Mouse (Mus musculus) forebrain, embryonic 14.5 days (tissue): ENCODE results near the gene Josd1. TPM values are rescaled to one million over a fixed set of nuclear protein-coding genes. Genes with fewer than 3 reads are reported as not detected.

Experiments used
- ATAC-seq: fragments of 200-750 bp; cut with Nextera tagmentation; 2 replicates; pipeline ENCODE4 v1.8.0; 2017; ENCODE audit warnings: mild to moderate bottlenecking, moderate library complexity
- DNase-seq: peaks from one replicate; pipeline ENCODE4 v3.0.0-alpha.2; 2015; ENCODE audit warnings: low spot score
- H3K27ac ChIP-seq: fragments of 300-500 bp; sonication (generic); 2 replicates; pipeline ENCODE4 v1.5.1; 2014; ENCODE audit warnings: low read depth, mild to moderate bottlenecking, control low read depth, low read length, moderate library complexity
- H3K27me3 ChIP-seq: fragments of 300-500 bp; sonication (generic); replicated peaks from 2 replicates; pipeline ENCODE4 v1.6.1; 2014; ENCODE audit warnings: low read length, control low read depth, mixed read lengths; ENCODE audit not compliant: control insufficient read depth, insufficient read depth
- H3K36me3 ChIP-seq: fragments of 300-500 bp; sonication (generic); 2 replicates; pipeline ENCODE4 v1.6.1; 2014; ENCODE audit warnings: low read length, control low read depth; ENCODE audit not compliant: control insufficient read depth, insufficient read depth
- H3K4me1 ChIP-seq: fragments of 300-500 bp; sonication (generic); 2 replicates; pipeline ENCODE4 v1.6.1; 2014; ENCODE audit warnings: antibody characterized with exemption, low read length, control low read depth; ENCODE audit not compliant: control insufficient read depth, insufficient read depth
- H3K4me2 ChIP-seq: fragments of 300-500 bp; sonication (generic); 2 replicates; pipeline ENCODE4 v1.6.1; 2014; ENCODE audit warnings: mild to moderate bottlenecking, control low read depth, low read length
- H3K4me3 ChIP-seq: fragments of 300-500 bp; sonication (generic); 2 replicates; pipeline ENCODE4 v1.5.1; 2014; ENCODE audit warnings: low read depth, low read length, control low read depth
- H3K9ac ChIP-seq: fragments of 300-500 bp; sonication (generic); 2 replicates; pipeline ENCODE4 v1.6.1; 2014; ENCODE audit warnings: mild to moderate bottlenecking, low read length, control low read depth, moderate library complexity
- H3K9me3 ChIP-seq: fragments of 300-500 bp; sonication (generic); replicated peaks from 2 replicates; pipeline ENCODE4 v1.6.1; 2016; ENCODE audit warnings: low read length, control low read depth, mixed read lengths; ENCODE audit not compliant: control insufficient read depth
- WGBS: fragments of 180-500 bp; shearing (Covaris S2); extraction: QIAGEN DNeasy Blood & Tissue Kit; methylation state at CpG from one replicate; pipeline ENCODE4 v1.1.7; 2014; 5-methylcytosine and 5-hydroxymethylcytosine counted together
- polyA plus RNA-seq: library from polyadenylated mRNA; unstranded; fragments of >200 nt; fragmentation: Nextera tagmentation; extraction: Ambion mirVana; gene quantifications from 2 replicates; pipeline ENCODE4 v1.2.1, GENCODE M21; 2014

Gene Josd1
- polyA plus RNA-seq, 1 experiment from 2014 or later, result 15.2 TPM

DNA sequence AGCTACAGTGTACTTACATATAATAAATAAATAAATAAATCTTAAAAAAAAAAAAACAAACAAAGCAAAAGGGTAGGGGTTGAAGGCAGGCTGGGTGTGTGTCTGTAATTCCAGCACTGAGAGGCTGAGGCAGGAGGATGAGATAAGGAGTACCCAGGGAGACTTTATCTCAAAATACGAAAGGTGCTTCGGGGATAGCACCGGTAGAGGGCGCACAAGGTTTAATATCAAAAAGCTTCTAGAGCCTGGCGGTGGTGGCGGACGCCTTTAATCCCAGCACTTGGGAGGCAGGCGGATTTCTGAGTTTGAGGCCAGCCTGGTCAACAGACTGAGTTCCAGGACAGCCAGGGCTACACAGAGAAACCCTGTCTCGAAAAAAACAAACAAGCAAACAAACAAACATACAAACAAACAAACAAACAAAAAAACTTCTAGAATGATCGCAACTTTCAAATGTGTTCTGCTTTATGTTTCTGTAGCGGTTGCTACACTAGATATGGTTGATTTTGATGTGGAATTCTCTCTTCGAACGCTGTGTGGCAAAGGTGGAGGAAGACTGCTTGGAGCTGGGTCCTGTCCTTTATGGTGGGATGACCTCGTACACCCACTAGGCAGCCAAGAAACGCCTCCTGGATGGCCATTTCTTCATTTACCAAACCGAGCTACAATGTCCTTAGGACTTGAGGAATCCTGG, 29.7 kb downstream of the Josd1 start:
- 4% methylated on average over 16 of the region's 16 CpGs for WGBS
- H3K4me1 ChIP-seq, result peaks cover 5% of the 10 kb centered on the region; the same call in 1 of the 2 replicates
- peak; percentile 37; the same call in 1 of the 2 replicates for ATAC-seq

DNA sequence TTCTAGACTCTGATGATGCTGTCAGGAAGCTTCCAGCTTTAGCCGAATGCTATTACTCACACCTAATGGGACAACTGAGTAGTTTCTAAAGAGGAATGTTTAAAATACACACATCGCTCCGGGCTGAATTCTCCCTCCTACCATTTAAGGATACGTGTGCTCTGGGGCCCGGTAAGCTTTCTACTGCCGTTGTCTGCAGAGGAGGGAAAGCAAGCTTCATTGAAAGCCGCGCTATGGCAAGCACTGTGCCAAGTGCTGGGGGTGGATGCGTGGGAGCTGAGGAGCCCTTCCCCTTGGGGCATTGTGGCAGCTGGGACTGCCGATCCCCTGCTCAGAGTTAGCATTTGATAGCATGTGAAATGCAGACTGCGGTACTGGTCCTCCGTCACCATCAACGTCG, 31.3 kb downstream of the Josd1 start:
- DNase-seq (no peak), ATAC-seq (no peak)
- H3K9ac ChIP-seq, result no peak overlapping the region
- H3K9me3 ChIP-seq, result no peaks in the 10 kb centered on the region
- peaks cover 5% of the 10 kb centered on the region; the same call in 1 of the 2 replicates for H3K4me1 ChIP-seq
- no peak overlapping the region for H3K4me2 ChIP-seq
- H3K4me3 ChIP-seq, result no peak overlapping the region
- H3K27me3 ChIP-seq, result no peaks in the 10 kb centered on the region
- 0 out of 2 replicates have a peak, but pooled peaks cover 8% of the 10 kb centered on the region for H3K36me3 ChIP-seq
- 90% methylated on average over 14 of the region's 14 CpGs for WGBS
- no peak overlapping the region for H3K27ac ChIP-seq

More for the DNA sequence above, 29.7 kb downstream of the Josd1 start:
- Histone ChIP-seq H3K4me2 (peak overlapping the region; percentile 62), H3K36me3 (0 out of 2 replicates have a peak, but pooled peaks cover 11% of the 10 kb centered on the region), H3K9ac (peak overlapping the region; percentile 80), H3K4me3 (peak overlapping the region; percentile 53), H3K27ac (peak overlapping the region; percentile 94), H3K27me3 (no peaks in the 10 kb centered on the region), H3K9me3 (no peaks in the 10 kb centered on the region)
- peak; percentile 92 for DNase-seq

DNA sequence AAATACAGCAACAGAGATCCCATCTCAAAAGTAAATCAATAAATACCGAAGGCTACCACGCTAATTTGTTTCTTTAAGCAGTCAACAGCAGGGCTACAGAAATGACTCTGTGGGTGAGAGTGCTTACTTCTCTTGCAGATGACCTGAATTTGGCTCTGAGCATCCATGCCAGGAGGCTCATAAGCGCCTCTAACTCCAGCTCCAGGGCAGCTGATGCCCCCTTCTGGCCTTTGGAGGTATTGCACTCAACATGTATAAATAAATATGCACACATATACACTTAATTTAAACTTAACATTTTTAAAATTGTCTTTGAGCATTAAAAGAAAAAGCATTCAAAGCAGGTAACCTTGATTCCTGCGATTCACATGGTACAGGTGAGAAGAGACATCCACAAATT, 36.2 kb downstream of the Josd1 start:
- DNase-seq (no peak), ATAC-seq (no peak)
- H3K36me3 ChIP-seq, result peaks cover 31% of the 10 kb centered on the region
- H3K4me3 ChIP-seq, result no peak overlapping the region
- no peaks in the 10 kb centered on the region for H3K9me3 ChIP-seq
- no peak overlapping the region for H3K9ac ChIP-seq
- WGBS, result 71% methylated on average over 4 of the region's 4 CpGs
- H3K4me2 ChIP-seq, result no peak overlapping the region
- no peaks in the 10 kb centered on the region for H3K27me3 ChIP-seq
- no peaks in the 10 kb centered on the region for H3K4me1 ChIP-seq
- H3K27ac ChIP-seq, result no peak overlapping the region

DNA sequence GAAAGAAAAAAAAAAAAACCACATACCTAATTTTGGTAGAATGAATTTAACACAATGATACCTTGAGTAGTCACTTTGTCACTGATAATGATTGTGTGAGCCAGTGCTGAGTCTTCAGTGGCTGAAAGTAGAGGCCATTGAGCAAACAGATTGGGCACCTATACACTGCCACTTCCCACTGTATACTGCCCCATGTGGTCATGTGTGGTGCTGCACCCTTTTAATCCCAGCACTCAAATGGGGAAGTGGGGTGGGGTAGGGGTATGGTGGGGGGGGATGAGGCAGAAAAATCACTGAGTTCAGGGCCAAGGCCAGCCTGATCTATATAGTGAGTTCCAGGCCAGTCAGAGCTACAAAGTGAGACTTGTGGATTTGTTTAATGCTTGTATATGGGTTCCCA, 37.1 kb downstream of the Josd1 start:
- no peaks in the 10 kb centered on the region for H3K4me1 ChIP-seq
- no peak overlapping the region for H3K27ac ChIP-seq
- DNase-seq, result peak; percentile 43
- ATAC-seq, result no peak
- no peaks in the 10 kb centered on the region for H3K27me3 ChIP-seq
- H3K4me3 ChIP-seq, result no peak overlapping the region
- H3K4me2 ChIP-seq, result no peak overlapping the region
- H3K9me3 ChIP-seq, result no peaks in the 10 kb centered on the region
- H3K36me3 ChIP-seq, result peaks cover 33% of the 10 kb centered on the region
- H3K9ac ChIP-seq, result no peak overlapping the region

DNA sequence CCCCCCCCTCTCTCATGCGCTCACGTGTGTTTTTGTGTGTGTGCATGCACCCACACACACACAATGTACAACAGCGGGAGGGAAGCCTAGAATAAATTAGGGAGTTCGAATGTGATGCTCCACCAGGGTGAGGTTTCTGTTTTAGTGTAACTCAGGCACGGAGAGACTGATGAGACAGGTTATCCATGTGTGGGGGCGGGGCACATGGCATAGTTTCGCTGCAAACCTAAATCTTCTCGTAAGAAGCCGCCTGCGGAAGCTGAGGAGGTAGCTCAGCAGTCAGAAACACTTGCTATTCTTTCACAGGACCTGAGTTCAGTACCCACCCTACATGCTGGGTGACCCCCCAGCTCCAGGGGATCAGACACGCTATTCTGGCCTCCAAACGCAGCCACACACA, 39.6 kb downstream of the Josd1 start:
- Histone ChIP-seq H3K9me3 (no peaks in the 10 kb centered on the region), H3K9ac (no peak overlapping the region), H3K27ac (no peak overlapping the region), H3K27me3 (no peaks in the 10 kb centered on the region), H3K4me1 (no peaks in the 10 kb centered on the region), H3K36me3 (peaks cover 45% of the 10 kb centered on the region), H3K4me2 (no peak overlapping the region), H3K4me3 (no peak overlapping the region)
- 90% methylated on average over 12 of the region's 12 CpGs for WGBS
- DNase-seq (no peak), ATAC-seq (no peak)

DNA sequence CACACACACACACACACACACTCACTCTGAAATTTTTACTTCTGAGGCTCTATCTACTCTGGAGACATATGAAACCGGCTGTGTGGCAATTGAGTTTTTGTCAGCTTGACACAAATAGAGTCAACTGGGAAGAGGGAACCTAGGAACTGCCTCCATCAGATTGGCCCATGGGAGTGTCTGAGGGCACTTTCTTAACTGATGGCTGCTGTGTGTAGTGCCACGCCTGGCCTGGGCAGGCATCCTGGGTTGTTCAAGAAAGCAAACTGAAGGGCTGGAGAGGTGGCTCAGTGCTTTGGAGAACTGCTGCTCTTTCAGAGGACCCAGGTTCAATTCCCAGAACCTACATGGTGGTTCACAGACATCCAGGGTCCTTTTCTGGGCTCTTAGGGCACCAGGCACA, 42.2 kb downstream of the Josd1 start:
- H3K9me3 ChIP-seq, result no peaks in the 10 kb centered on the region
- H3K27ac ChIP-seq, result no peak overlapping the region
- no peak overlapping the region for H3K4me2 ChIP-seq
- H3K4me1 ChIP-seq, result no peaks in the 10 kb centered on the region
- WGBS, result 85% methylated on average over 2 of the region's 2 CpGs
- H3K9ac ChIP-seq, result no peak overlapping the region
- DNase-seq (no peak), ATAC-seq (no peak)
- no peak overlapping the region for H3K4me3 ChIP-seq
- no peaks in the 10 kb centered on the region for H3K27me3 ChIP-seq
- H3K36me3 ChIP-seq, result peaks cover 62% of the 10 kb centered on the region

DNA sequence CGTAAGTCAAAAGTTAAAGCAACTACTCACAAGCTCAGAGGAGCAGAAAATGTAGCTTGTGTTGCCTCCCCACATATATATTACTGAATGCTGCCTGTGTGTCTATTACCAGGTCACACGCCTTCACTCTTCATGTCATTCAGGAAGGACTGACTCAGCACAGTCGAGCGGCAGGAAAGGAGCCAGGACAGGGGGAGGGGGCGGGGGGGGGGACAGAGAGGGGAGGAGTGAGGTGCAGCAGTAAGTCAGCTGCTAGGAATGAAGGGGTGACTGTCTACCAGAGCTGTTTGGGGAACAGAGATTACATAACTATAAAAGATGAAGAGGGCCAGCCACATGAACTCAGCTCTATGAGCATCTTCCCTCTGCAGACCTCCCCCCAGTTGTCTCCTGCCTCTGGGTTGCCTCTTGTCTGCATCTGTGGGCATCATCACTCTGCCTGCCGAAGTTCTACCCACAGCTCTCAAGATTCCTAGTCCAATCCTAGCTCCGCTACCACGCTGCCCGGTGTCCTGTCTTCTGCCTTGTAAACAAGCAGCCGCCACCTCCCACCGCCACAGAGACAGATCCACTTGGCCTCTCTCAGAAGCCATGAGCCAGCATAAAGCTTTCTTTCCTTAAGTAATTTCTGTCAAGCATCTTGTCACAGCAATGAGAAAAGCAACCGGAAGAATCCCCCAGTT, 46.4 kb downstream of the Josd1 start:
- no peak for DNase-seq
- WGBS, result 86% methylated on average over 12 of the region's 12 CpGs
- no peak for ATAC-seq

DNA sequence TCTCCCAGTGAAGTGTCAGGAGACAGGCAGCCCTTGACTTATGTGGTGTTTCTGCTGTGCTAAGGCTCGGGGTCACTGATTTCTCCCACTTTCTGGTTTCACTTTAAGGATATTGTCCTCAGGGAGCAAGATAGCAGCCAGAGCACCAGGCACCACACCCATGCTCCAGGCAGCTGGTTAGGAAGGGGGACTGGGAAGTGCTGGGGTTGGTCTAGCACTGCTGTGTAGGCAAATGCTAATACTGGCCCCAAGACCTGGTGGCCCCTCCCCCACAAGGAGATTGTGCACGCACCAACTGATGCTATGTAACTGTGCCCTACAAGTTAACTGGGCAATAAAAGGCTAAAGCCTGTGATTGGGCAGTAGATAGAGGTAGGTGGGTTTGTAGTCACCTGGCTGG, 57.2 kb downstream of the Josd1 start:
- no peak overlapping the region for H3K4me2 ChIP-seq
- H3K4me1 ChIP-seq, result no peaks in the 10 kb centered on the region
- H3K4me3 ChIP-seq, result no peak overlapping the region
- no peaks in the 10 kb centered on the region for H3K27me3 ChIP-seq
- no peak for ATAC-seq
- H3K36me3 ChIP-seq, result peaks cover 71% of the 10 kb centered on the region
- 80% methylated on average over 2 of the region's 2 CpGs for whole genome bisulfite sequencing
- DNase-seq, result no peak
- no peak overlapping the region for H3K9ac ChIP-seq
- no peak overlapping the region for H3K27ac ChIP-seq
- no peaks in the 10 kb centered on the region for H3K9me3 ChIP-seq

More for the DNA sequence above, 46.4 kb downstream of the Josd1 start:
- no peak overlapping the region for H3K4me3 ChIP-seq
- no peaks in the 10 kb centered on the region for H3K27me3 ChIP-seq
- H3K27ac ChIP-seq, result no peak overlapping the region
- H3K4me1 ChIP-seq, result no peaks in the 10 kb centered on the region
- H3K4me2 ChIP-seq, result no peak overlapping the region
- no peaks in the 10 kb centered on the region for H3K9me3 ChIP-seq
- H3K36me3 ChIP-seq, result peaks cover 69% of the 10 kb centered on the region
- H3K9ac ChIP-seq, result no peak overlapping the region
